Mouse (Mus musculus): Measurements from ENCODE around the gene Fcna.

- no peak for TF ChIP-seq MEF2A (IDR thresholded peaks at IDR 0.05; ENCODE audit: extremely low read depth, insufficient replicate concordance, low read depth, low read length, poor library complexity, severe bottlenecking)
- TF ChIP-seq BHLHE40 (IDR thresholded peaks at IDR 0.05; ENCODE audit: borderline replicate concordance, low read depth, low read length), result no peak
- TF ChIP-seq POLR2A (IDR thresholded peaks at IDR 0.05; ENCODE audit: control insufficient read depth in 1 of 2, insufficient read depth in 1 of 2, low read depth in 1 of 2, low read length in 2 of 2, poor library complexity in 1 of 2), result no peak
- TF ChIP-seq ELF1 (IDR thresholded peaks at IDR 0.05; ENCODE audit: low read depth, low read length), result no peak
- no peak for TF ChIP-seq POLR2AphosphoS2 (IDR thresholded peaks at IDR 0.05; ENCODE audit: low read length)
- TF ChIP-seq CTCF (IDR thresholded peaks at IDR 0.05 in 2 of 3, conservative IDR thresholded peaks at IDR 0.05 in 1 of 3; ENCODE audit: control insufficient read depth in 1 of 3, insufficient read depth in 1 of 3, low read depth in 2 of 3, low read length in 3 of 3, poor library complexity in 1 of 3, severe bottlenecking in 1 of 3), result no peak
- TF ChIP-seq CHD2 (IDR thresholded peaks at IDR 0.05; ENCODE audit: low read length), result no peak
- no peak for TF ChIP-seq ZNF384 (IDR thresholded peaks at IDR 0.05; ENCODE audit: low read depth, low read length)
- TF ChIP-seq TCF12 (IDR thresholded peaks at IDR 0.05; ENCODE audit: low read depth, low read length), result no peak
- no peak for TF ChIP-seq UBTF (IDR thresholded peaks at IDR 0.05; ENCODE audit: borderline replicate concordance, insufficient read depth, low read depth, low read length)
Measured at GRCm38 (mm10) chr2:25588227-25588907, 39.5 kb downstream of the Fcna start.
